Mouse (Mus musculus) MEL (cell line): ENCODE measurements around the gene Ntn3. TPM values are rescaled to one million over a fixed set of nuclear protein-coding genes. Genes with fewer than 3 reads are reported as not detected.

ENCODE experiments used
- DNase-seq: peaks from one replicate; pipeline ENCODE4 v3.0.0; 2011; ENCODE audit warnings: low read depth, low spot score
- H3K27ac ChIP-seq: 2 replicates; pipeline ENCODE4 v1.5.1; 2012; ENCODE audit warnings: low read depth, mild to moderate bottlenecking, control low read depth, low read length, moderate library complexity; ENCODE audit not compliant: control insufficient read depth
- H3K27me3 ChIP-seq, 2 experiments: fragments of 150-350 bp in 1 of 2; sonication (generic) in 1 of 2; 2 replicates each; pipeline ENCODE4 v1.6.1; 2012; ENCODE audit warnings: low read length in 2 of 2, mild to moderate bottlenecking in 2 of 2, improper control_type of control experiment in 1 of 2, moderate library complexity in 1 of 2; ENCODE audit not compliant: insufficient read depth in 2 of 2, control insufficient read depth in 1 of 2
- H3K36me3 ChIP-seq, 2 experiments: 2 replicates each; pipeline ENCODE4 v1.6.1; 2012 to 2014; ENCODE audit warnings: low read length in 2 of 2, improper control_type of control experiment in 1 of 2, inconsistent platforms in 1 of 2, mild to moderate bottlenecking in 1 of 2; ENCODE audit not compliant: insufficient read depth in 2 of 2, control insufficient read depth in 1 of 2
- H3K4me1 ChIP-seq, 2 experiments: fragments of 150-350 bp in 1 of 2; sonication (generic) in 1 of 2; 2 replicates each; pipeline ENCODE4 v1.6.1; 2012; ENCODE audit warnings: low read length in 2 of 2, improper control_type of control experiment in 1 of 2, mild to moderate bottlenecking in 1 of 2; ENCODE audit not compliant: insufficient read depth in 2 of 2, control insufficient read depth in 1 of 2
- H3K4me3 ChIP-seq, 2 experiments: fragments of 150-350 bp in 1 of 2; sonication (generic) in 1 of 2; 2 replicates each; pipeline ENCODE4 v1.5.1; 2012; ENCODE audit warnings: low read depth in 2 of 2, low read length in 2 of 2, mild to moderate bottlenecking in 2 of 2, moderate library complexity in 2 of 2, control low read depth in 1 of 2, improper control_type of control experiment in 1 of 2; ENCODE audit not compliant: control insufficient read depth in 1 of 2, insufficient read depth in 1 of 2
- H3K79me2 ChIP-seq: 2 replicates; pipeline ENCODE4 v1.6.1; 2012; ENCODE audit warnings: mild to moderate bottlenecking, low read length, moderate library complexity; ENCODE audit not compliant: control insufficient read depth, poor library complexity, insufficient read depth
- H3K9ac ChIP-seq: 2 replicates; pipeline ENCODE4 v1.6.1; 2012; ENCODE audit warnings: low read depth, mild to moderate bottlenecking, control low read depth, low read length, moderate library complexity; ENCODE audit not compliant: control insufficient read depth, poor library complexity, severe bottlenecking
- H3K9me3 ChIP-seq: fragments of 150-350 bp; sonication (generic); replicated peaks from 2 replicates; pipeline ENCODE4 v1.6.1; 2012; ENCODE audit warnings: mild to moderate bottlenecking, low read length, improper control_type of control experiment, moderate library complexity; ENCODE audit not compliant: insufficient read depth
- CHD1 ChIP-seq: IDR thresholded peaks from 2 replicates; pipeline ENCODE4 v1.6.1; 2012; ENCODE audit warnings: low read depth, mild to moderate bottlenecking, inconsistent platforms, low read length, improper control_type of control experiment
- CHD2 ChIP-seq: IDR thresholded peaks from 2 replicates; pipeline ENCODE4 v1.6.1; 2011; ENCODE audit warnings: low read length, improper control_type of control experiment
- CTCF ChIP-seq, 3 experiments: IDR thresholded peaks in 2 of 3; conservative IDR thresholded peaks in 1 of 3; 2 replicates each; pipeline ENCODE4 v1.5.1; 2011 to 2012; ENCODE audit warnings: low read length in 3 of 3, low read depth in 2 of 3, mild to moderate bottlenecking in 2 of 3, improper control_type of control experiment in 1 of 3, inconsistent platforms in 1 of 3, mixed read lengths in 1 of 3, moderate library complexity in 1 of 3; ENCODE audit not compliant: control insufficient read depth in 1 of 3, insufficient read depth in 1 of 3, poor library complexity in 1 of 3, severe bottlenecking in 1 of 3
- E2F4 ChIP-seq: IDR thresholded peaks from 2 replicates; pipeline ENCODE4 v1.6.1; 2011; ENCODE audit warnings: low read depth, low read length, improper control_type of control experiment, borderline replicate concordance
- ELF1 ChIP-seq: IDR thresholded peaks from 2 replicates; pipeline ENCODE4 v1.6.1; 2014; ENCODE audit warnings: low read depth, mild to moderate bottlenecking, inconsistent platforms, low read length, improper control_type of control experiment, moderate library complexity
- GABPA ChIP-seq: IDR thresholded peaks from 2 replicates; pipeline ENCODE4 v1.6.1; 2012; ENCODE audit warnings: low read depth, mild to moderate bottlenecking, inconsistent platforms, low read length, improper control_type of control experiment, moderate library complexity
- GATA1 ChIP-seq: IDR thresholded peaks from 2 replicates; pipeline ENCODE4 v1.6.1; 2011; ENCODE audit warnings: low read depth, low read length, improper control_type of control experiment
- JUND ChIP-seq: IDR thresholded peaks from 2 replicates; pipeline ENCODE4 v1.6.1; 2011; ENCODE audit warnings: low read depth, mild to moderate bottlenecking, improper control_type of control experiment, low read length
- MAFK ChIP-seq: IDR thresholded peaks from 2 replicates; pipeline ENCODE4 v1.6.1; 2011; ENCODE audit warnings: low read depth, mild to moderate bottlenecking, low read length, improper control_type of control experiment, borderline replicate concordance
- MXI1 ChIP-seq: IDR thresholded peaks from 2 replicates; pipeline ENCODE4 v1.6.1; 2011; ENCODE audit warnings: mild to moderate bottlenecking, low read depth, low read length, improper control_type of control experiment
- MYB ChIP-seq: IDR thresholded peaks from 2 replicates; pipeline ENCODE4 v1.6.1; 2011; ENCODE audit warnings: mild to moderate bottlenecking, low read depth, low read length, improper control_type of control experiment
- MYC ChIP-seq: IDR thresholded peaks from 2 replicates; pipeline ENCODE4 v1.6.1; 2011; ENCODE audit warnings: low read depth, mild to moderate bottlenecking, low read length, improper control_type of control experiment, moderate library complexity
- NELFE ChIP-seq: IDR thresholded peaks from 2 replicates; pipeline ENCODE4 v1.6.1; 2011; ENCODE audit warnings: low read depth, low read length, improper control_type of control experiment
- NRF1 ChIP-seq: IDR thresholded peaks from 2 replicates; pipeline ENCODE4 v1.6.1; 2014; ENCODE audit warnings: low read depth, mild to moderate bottlenecking, inconsistent platforms, low read length, improper control_type of control experiment, moderate library complexity; ENCODE audit not compliant: poor library complexity, insufficient read depth, severe bottlenecking
- POLR2A ChIP-seq, 2 experiments: IDR thresholded peaks; 2 replicates each; pipeline ENCODE4 v1.6.1; 2011 to 2012; ENCODE audit warnings: low read length in 2 of 2, mild to moderate bottlenecking in 2 of 2, control low read depth in 1 of 2, improper control_type of control experiment in 1 of 2, low read depth in 1 of 2, moderate library complexity in 1 of 2; ENCODE audit not compliant: control insufficient read depth in 1 of 2, insufficient read depth in 1 of 2, poor library complexity in 1 of 2
- POLR2AphosphoS2 ChIP-seq: IDR thresholded peaks from 2 replicates; pipeline ENCODE4 v1.6.1; 2011; ENCODE audit warnings: low read length, improper control_type of control experiment
- RAD21 ChIP-seq: IDR thresholded peaks from 2 replicates; pipeline ENCODE4 v1.6.1; 2011; ENCODE audit warnings: mild to moderate bottlenecking, low read depth, low read length, improper control_type of control experiment
- SMC3 ChIP-seq: IDR thresholded peaks from 2 replicates; pipeline ENCODE4 v1.6.1; 2011; ENCODE audit warnings: low read depth, low read length, improper control_type of control experiment
- TAL1 ChIP-seq: IDR thresholded peaks from 2 replicates; pipeline ENCODE4 v1.6.1; 2012; ENCODE audit warnings: mild to moderate bottlenecking, inconsistent platforms, low read length, moderate library complexity, mixed read lengths
- TBP ChIP-seq: IDR thresholded peaks from 2 replicates; pipeline ENCODE4 v1.8.0; 2011; ENCODE audit warnings: low read depth, low read length, improper control_type of control experiment
- TCF12 ChIP-seq: IDR thresholded peaks from 2 replicates; pipeline ENCODE4 v1.6.1; 2014; ENCODE audit warnings: low read depth, mild to moderate bottlenecking, inconsistent platforms, low read length, improper control_type of control experiment, moderate library complexity
- UBTF ChIP-seq: IDR thresholded peaks from 2 replicates; pipeline ENCODE4 v1.6.1; 2012; ENCODE audit warnings: low read depth, mild to moderate bottlenecking, inconsistent platforms, low read length, improper control_type of control experiment, moderate library complexity, borderline replicate concordance; ENCODE audit not compliant: insufficient read depth
- USF2 ChIP-seq, 2 experiments: IDR thresholded peaks; 2 replicates each; pipeline ENCODE4 v1.6.1; 2011 to 2012; ENCODE audit warnings: improper control_type of control experiment in 2 of 2, low read length in 2 of 2, borderline replicate concordance in 1 of 2, inconsistent platforms in 1 of 2, low read depth in 1 of 2, mild to moderate bottlenecking in 1 of 2; ENCODE audit not compliant: insufficient read depth in 1 of 2
- ZC3H11A ChIP-seq: IDR thresholded peaks from 2 replicates; pipeline ENCODE4 v1.6.1; 2012; ENCODE audit warnings: low read depth, mild to moderate bottlenecking, inconsistent platforms, low read length, improper control_type of control experiment
- ZKSCAN1 ChIP-seq: IDR thresholded peaks from 2 replicates; pipeline ENCODE4 v1.6.1; 2012; ENCODE audit warnings: low read depth, mild to moderate bottlenecking, inconsistent platforms, low read length, improper control_type of control experiment, moderate library complexity
- ZMIZ1 ChIP-seq: IDR thresholded peaks from 2 replicates; pipeline ENCODE4 v1.6.1; 2012; ENCODE audit warnings: low read depth, mild to moderate bottlenecking, inconsistent platforms, low read length, improper control_type of control experiment, moderate library complexity
- ZNF384 ChIP-seq: IDR thresholded peaks from 2 replicates; pipeline ENCODE4 v1.6.1; 2012; ENCODE audit warnings: low read depth, mild to moderate bottlenecking, inconsistent platforms, low read length, improper control_type of control experiment
- polyA plus RNA-seq, 2 experiments: library from polyadenylated mRNA; stranded (reverse) in 1 of 2; unstranded in 1 of 2; fragments of >175 nt in 1 of 2; fragments of >200 nt in 1 of 2; gene quantifications; 2 replicates each; pipeline versions ENCODE4 v1.2.1 to v1.2.4; 2012; ENCODE audit warnings: low replicate concordance in 2 of 2, low read depth in 1 of 2; ENCODE audit not compliant: insufficient read length in 2 of 2, insufficient read depth in 1 of 2, missing spikeins in 1 of 2
- total RNA-seq: library from RNA; depleted of rRNA; stranded (reverse); fragments of 300-350 nt; gene quantifications from 2 replicates; pipeline ENCODE4 v1.2.3, GENCODE M21; 2012

The Ntn3 gene
- total and polyA plus RNA-seq, 3 experiments, result 2.5 to 2.7 TPM; not detected in 1

GRCm38 (mm10) chr17:24199252-24199651 lies 10.1 kb downstream of the Ntn3 start (continued):
- no peak for TF ChIP-seq USF2 (IDR thresholded peaks at IDR 0.05; ENCODE audit: borderline replicate concordance in 1 of 2, insufficient read depth in 1 of 2, low read depth in 1 of 2, low read length in 2 of 2)
- no peak for TF ChIP-seq ZMIZ1
- no peak for TF ChIP-seq RAD21
- TF ChIP-seq TAL1, result peak; percentile 82
- peak; percentile 70 for TF ChIP-seq GATA1
- no peak for TF ChIP-seq ZC3H11A
- TF ChIP-seq NELFE, result no peak
- TF ChIP-seq MXI1, result no peak

GRCm38 (mm10) chr17:24197032-24197824 lies 12.1 kb downstream of the Ntn3 start:
- Histone ChIP-seq H3K4me1 (peaks cover 2 to 36% of the 10 kb centered on the region in 2 experiments), H3K9me3 (no peaks in the 10 kb centered on the region), H3K27me3 (no peaks in the 10 kb centered on the region), H3K9ac (no peak overlapping the region), H3K27ac (no peak overlapping the region), H3K79me2 (peaks cover 29% of the 10 kb centered on the region), H3K4me3 (no peak overlapping the region), H3K36me3 (peaks cover 5 to 19% of the 10 kb centered on the region in 2 experiments; a peak in 3 of 4 replicates)
- no peak for DNase-seq
- TF ChIP-seq CHD2 (no peak), TCF12 (no peak), GATA1 (0 out of 2 replicates have a peak, but pooled peaks have one; percentile 10), CHD1 (no peak), ZKSCAN1 (no peak)

- no peak for DNase-seq
- Histone ChIP-seq H3K9ac (no peak overlapping the region), H3K4me3 (no peak overlapping the region), H3K4me1 (peaks cover 2 to 28% of the 10 kb centered on the region in 2 experiments)
- TF ChIP-seq ZKSCAN1, result no peak
- TF ChIP-seq ELF1, result no peak
- TF ChIP-seq MYC, result no peak
- TF ChIP-seq USF2 (IDR thresholded peaks at IDR 0.05; ENCODE audit: borderline replicate concordance in 1 of 2, insufficient read depth in 1 of 2, low read depth in 1 of 2, low read length in 2 of 2), result no peak
- TF ChIP-seq ZNF384, result no peak
- TF ChIP-seq TBP, result no peak
- TF ChIP-seq CTCF (IDR thresholded peaks at IDR 0.05 in 2 of 3, conservative IDR thresholded peaks at IDR 0.05 in 1 of 3; ENCODE audit: control insufficient read depth in 1 of 3, insufficient read depth in 1 of 3, low read depth in 2 of 3, low read length in 3 of 3, poor library complexity in 1 of 3, severe bottlenecking in 1 of 3), result no peak
- no peak for TF ChIP-seq MXI1
- TF ChIP-seq MYB, result no peak
- no peak for TF ChIP-seq GABPA
- no peak for TF ChIP-seq RAD21
- no peak for TF ChIP-seq ZMIZ1
- no peak for TF ChIP-seq POLR2A (IDR thresholded peaks at IDR 0.05; ENCODE audit: control insufficient read depth in 1 of 2, insufficient read depth in 1 of 2, low read depth in 1 of 2, low read length in 2 of 2, poor library complexity in 1 of 2)
- no peak for TF ChIP-seq MAFK
- no peak for TF ChIP-seq POLR2AphosphoS2
- TF ChIP-seq JUND, result no peak
- no peak for TF ChIP-seq E2F4
- TF ChIP-seq SMC3, result no peak
- TF ChIP-seq NRF1, result no peak
- no peak for TF ChIP-seq UBTF
- TF ChIP-seq, all 39 proteins: peak for 0
- no peaks in the 10 kb centered on the region for H3K9me3 ChIP-seq
- H3K79me2 ChIP-seq, result peaks cover 16% of the 10 kb centered on the region
- H3K27me3 ChIP-seq, result no peaks in the 10 kb centered on the region
- no peak overlapping the region for H3K27ac ChIP-seq
- peaks cover 7 to 12% of the 10 kb centered on the region in 2 experiments; a peak in 3 of 4 replicates for H3K36me3 ChIP-seq
Measured at GRCm38 (mm10) chr17:24195349-24195748, 14.0 kb downstream of the Ntn3 start.
